Mouse (Mus musculus) embryonic fibroblast, embryonic 13.5 days (primary cell): ENCODE measurements around the gene Mapk8ip2.

Experiments
- CTCF ChIP-seq: IDR thresholded peaks from 2 replicates; pipeline ENCODE4 v1.5.1; 2011; ENCODE audit warnings: mild to moderate bottlenecking, control low read depth, low read length, moderate library complexity, borderline replicate concordance; ENCODE audit not compliant: insufficient read depth
- POLR2A ChIP-seq: IDR thresholded peaks from 2 replicates; pipeline ENCODE4 v1.6.1; 2011; ENCODE audit warnings: low read depth, mild to moderate bottlenecking, control low read depth, low read length, moderate library complexity

DNA sequence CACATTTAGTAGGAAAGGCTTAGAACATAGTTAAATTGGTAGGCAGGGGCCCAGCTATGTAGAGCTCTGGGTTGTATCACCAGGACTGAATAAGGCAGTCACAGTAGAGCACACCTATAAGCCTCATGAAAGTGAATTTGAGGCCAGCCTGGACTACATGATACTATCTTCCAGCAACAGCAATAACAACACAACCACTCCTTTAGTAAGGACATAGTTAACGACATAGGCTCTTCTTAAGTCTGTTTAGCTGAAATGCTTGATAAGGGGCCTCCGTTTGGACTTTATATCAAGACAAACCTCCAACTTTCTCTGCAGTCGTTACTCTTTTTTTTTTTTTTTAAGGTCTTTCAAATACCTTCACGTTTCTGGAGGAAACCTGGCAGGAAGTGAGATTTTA, 59.0 kb downstream of the Mapk8ip2 start:
- TF ChIP-seq CTCF (no peak), POLR2A (no peak)
